Mouse (Mus musculus) stomach, embryonic 15.5 days (tissue): ENCODE results near the gene Mettl26. TPM values are rescaled to one million over a fixed set of nuclear protein-coding genes. Genes with fewer than 3 reads are reported as not detected.

Experiments
- ATAC-seq: fragments of 200-750 bp; cut with Nextera tagmentation; 2 replicates; pipeline ENCODE4 v1.8.0; 2017; ENCODE audit warnings: low read depth, moderate number of reproducible peaks, moderate TSS enrichment; ENCODE audit not compliant: insufficient read depth, low FRiP score
- H3K27ac ChIP-seq: fragments of 300-500 bp; sonication (generic); 2 replicates; pipeline ENCODE4 v1.5.1; 2015; ENCODE audit warnings: mild to moderate bottlenecking, inconsistent platforms
- H3K27me3 ChIP-seq: fragments of 300-500 bp; sonication (generic); replicated peaks from 2 replicates; pipeline ENCODE4 v1.6.1; 2015; ENCODE audit warnings: inconsistent platforms
- H3K36me3 ChIP-seq: fragments of 300-500 bp; sonication (generic); 2 replicates; pipeline ENCODE4 v1.6.1; 2015; ENCODE audit warnings: inconsistent platforms
- H3K4me1 ChIP-seq: fragments of 300-500 bp; sonication (generic); 2 replicates; pipeline ENCODE4 v1.6.1; 2015; ENCODE audit warnings: inconsistent platforms
- H3K4me2 ChIP-seq: fragments of 300-500 bp; sonication (generic); 2 replicates; pipeline ENCODE4 v1.6.1; 2015; ENCODE audit warnings: mild to moderate bottlenecking, inconsistent platforms
- H3K4me3 ChIP-seq: fragments of 300-500 bp; sonication (generic); replicated peaks from 2 replicates; pipeline ENCODE4 v1.5.1; 2015; ENCODE audit warnings: inconsistent platforms
- H3K9ac ChIP-seq: fragments of 300-500 bp; sonication (generic); 2 replicates; pipeline ENCODE4 v1.6.1; 2015; ENCODE audit warnings: inconsistent platforms
- H3K9me3 ChIP-seq: fragments of 300-500 bp; sonication (generic); 2 replicates; pipeline ENCODE4 v1.6.1; 2016; ENCODE audit warnings: inconsistent platforms
- WGBS: fragments of 180-500 bp; shearing (Covaris S2); methylation state at CpG from one replicate; pipeline ENCODE4 v1.1.7; 2015; 5-methylcytosine and 5-hydroxymethylcytosine counted together
- microRNA-seq: library from miRNA; unstranded; fragments of <30 nt; microRNA quantifications from one replicate; pipeline ENCODE4, GENCODE M21; 2016
- polyA plus RNA-seq: library from polyadenylated mRNA; unstranded; fragments of >200 nt; fragmentation: Nextera tagmentation; extraction: Ambion mirVana; gene quantifications from 2 replicates; pipeline ENCODE4 v1.2.1, GENCODE M21; 2015

Mettl26 gene
- polyA plus RNA-seq, 1 experiment from 2014 or later, result 68.3 TPM

- no peak overlapping the region for H3K4me3 ChIP-seq
- H3K4me1 ChIP-seq, result peaks cover 5% of the 10 kb centered on the region; the same call in 1 of the 2 replicates
- H3K27ac ChIP-seq, result no peak overlapping the region
- H3K9me3 ChIP-seq, result no peaks in the 10 kb centered on the region
- ATAC-seq, result no peak
- 61% methylated on average over 2 of the region's 2 CpGs for WGBS
- H3K4me2 ChIP-seq, result no peak overlapping the region
- no peaks in the 10 kb centered on the region for H3K27me3 ChIP-seq
- no peak overlapping the region for H3K9ac ChIP-seq
- peaks cover 29% of the 10 kb centered on the region for H3K36me3 ChIP-seq
Observed at GRCm38 (mm10) chr17:25925348-25925747, 50.5 kb downstream of the Mettl26 start.

Small RNA genes lying within 50 kb of the gene (microRNA-seq; reads per million reads assigned to microRNA genes)
- gene Mir3082, result not detected

Other genes starting within 250 kb of the Mettl26 start
- gene Gng13, start 157.9 kb upstream of the Mettl26 start, polyA plus RNA-seq, result 1.5 and 2.1 TPM in 2 replicates
- gene Chtf18, start 147.7 kb upstream of the Mettl26 start, polyA plus RNA-seq, result 23.4 and 26.1 TPM in 2 replicates
- 18.3 and 19.1 TPM in 2 replicates for gene Rpusd1, start 147.4 kb upstream of the Mettl26 start, polyA plus RNA-seq
- 0.06 TPM in 1 of 2 replicates, not detected in the other for gene Mslnl, start 139.0 kb upstream of the Mettl26 start, polyA plus RNA-seq
- gene Msln, start 120.7 kb upstream of the Mettl26 start, polyA plus RNA-seq, result 38.3 and 43.6 TPM in 2 replicates
- 26.9 and 28.5 TPM in 2 replicates for gene Narfl, start 101.3 kb upstream of the Mettl26 start, polyA plus RNA-seq
- gene Haghl, start 89.4 kb upstream of the Mettl26 start, polyA plus RNA-seq, result 47.3 and 53.4 TPM in 2 replicates
- gene Ccdc78, start 88.5 kb upstream of the Mettl26 start, polyA plus RNA-seq, result 0.24 and 0.26 TPM in 2 replicates
- gene Fam173a, start 82.2 kb upstream of the Mettl26 start, polyA plus RNA-seq, result 99.3 and 110 TPM in 2 replicates
- not detected in 2 replicates for gene AC134908.4, start 79.4 kb upstream of the Mettl26 start, polyA plus RNA-seq
- gene Metrn, start 77.9 kb upstream of the Mettl26 start, polyA plus RNA-seq, result 46.6 and 48.3 TPM in 2 replicates
- gene Fbxl16, start 66.0 kb upstream of the Mettl26 start, polyA plus RNA-seq, result 4.1 and 4.6 TPM in 2 replicates
- gene Wdr24, start 51.4 kb upstream of the Mettl26 start, polyA plus RNA-seq, result 24.3 and 25.5 TPM in 2 replicates
- gene Jmjd8, start 46.2 kb upstream of the Mettl26 start, polyA plus RNA-seq, result 50.5 and 54.6 TPM in 2 replicates
- 312 and 319 TPM in 2 replicates for gene Stub1, start 41.7 kb upstream of the Mettl26 start, polyA plus RNA-seq
- 1.6 and 2.4 TPM in 2 replicates for gene Rhbdl1, start 37.8 kb upstream of the Mettl26 start, polyA plus RNA-seq
- 1.6 and 2.7 TPM in 2 replicates for gene Gm20683, start 33.3 kb upstream of the Mettl26 start, polyA plus RNA-seq
- gene Rhot2, start 30.2 kb upstream of the Mettl26 start, polyA plus RNA-seq, result 23.1 and 23.6 TPM in 2 replicates
- gene Wdr90, start 13.6 kb upstream of the Mettl26 start, polyA plus RNA-seq, result 21.0 and 22.9 TPM in 2 replicates
- 52.2 and 54.2 TPM in 2 replicates for gene Mcrip2, start 6.3 kb upstream of the Mettl26 start, polyA plus RNA-seq
- gene Wfikkn1, start 5.8 kb downstream of the Mettl26 start, polyA plus RNA-seq, result 0.39 and 0.55 TPM in 2 replicates
- 27.1 and 27.3 TPM in 2 replicates for gene Rab40c, start 44.7 kb downstream of the Mettl26 start, polyA plus RNA-seq
- gene Pigq, start 69.9 kb downstream of the Mettl26 start, polyA plus RNA-seq, result 60.7 and 60.8 TPM in 2 replicates
- 0.30 TPM in 1 of 2 replicates, not detected in the other for gene Nhlrc4, start 69.9 kb downstream of the Mettl26 start, polyA plus RNA-seq
- 0.24 and 0.52 TPM in 2 replicates for gene A930017K11Rik, start 77.5 kb downstream of the Mettl26 start, polyA plus RNA-seq
- 20.4 and 22.8 TPM in 2 replicates for gene Capn15, start 110.7 kb downstream of the Mettl26 start, polyA plus RNA-seq
- gene Rab11fip3, start 194.5 kb downstream of the Mettl26 start, polyA plus RNA-seq, result 11.9 and 13.3 TPM in 2 replicates
- gene Decr2, start 215.3 kb downstream of the Mettl26 start, polyA plus RNA-seq, result 39.3 and 42.0 TPM in 2 replicates
- gene Nme4, start 220.5 kb downstream of the Mettl26 start, polyA plus RNA-seq, result 86.2 and 88.8 TPM in 2 replicates
- gene Tmem8, start 238.2 kb downstream of the Mettl26 start, polyA plus RNA-seq, result 6.6 and 7.2 TPM in 2 replicates
- 199 and 208 TPM in 2 replicates for gene Mrpl28, start 248.4 kb downstream of the Mettl26 start, polyA plus RNA-seq